Mouse (Mus musculus) testis, adult 2 months (tissue): Measurements from ENCODE around the gene Notch4. TPM values are rescaled to one million over a fixed set of nuclear protein-coding genes. Genes with fewer than 3 reads are reported as not detected.

Experiments used
- H3K27ac ChIP-seq: fragments of 200-500 bp; 2 replicates; pipeline ENCODE4 v1.5.1; 2012; ENCODE audit warnings: low read depth, low read length; ENCODE audit not compliant: control insufficient read depth, insufficient read depth
- H3K27me3 ChIP-seq: fragments of 200-500 bp; 2 replicates; pipeline ENCODE4 v1.6.1; 2012; ENCODE audit warnings: mild to moderate bottlenecking, low read length, moderate library complexity; ENCODE audit not compliant: control insufficient read depth, insufficient read depth
- H3K36me3 ChIP-seq: fragments of 200-500 bp; 2 replicates; pipeline ENCODE4 v1.6.1; 2012; ENCODE audit warnings: mild to moderate bottlenecking, low read length; ENCODE audit not compliant: control insufficient read depth, insufficient read depth
- H3K4me1 ChIP-seq: fragments of 200-500 bp; 2 replicates; pipeline ENCODE4 v1.6.1; 2012; ENCODE audit warnings: low read length; ENCODE audit not compliant: control insufficient read depth, insufficient read depth
- H3K4me3 ChIP-seq: fragments of 200-500 bp; 2 replicates; pipeline ENCODE4 v1.5.1; 2012; ENCODE audit warnings: low read depth, mild to moderate bottlenecking, low read length, moderate library complexity, mixed read lengths; ENCODE audit not compliant: control insufficient read depth
- CTCF ChIP-seq: fragments of 200-500 bp; IDR thresholded peaks from 2 replicates; pipeline ENCODE4 v1.5.1; 2012; ENCODE audit warnings: low read depth, mild to moderate bottlenecking, inconsistent platforms, low read length, moderate library complexity; ENCODE audit not compliant: control insufficient read depth, insufficient read depth, insufficient replicate concordance
- POLR2A ChIP-seq: fragments of 200-500 bp; IDR thresholded peaks from 2 replicates; pipeline ENCODE4 v1.6.1; 2012; ENCODE audit warnings: low read depth, mild to moderate bottlenecking, inconsistent platforms, low read length, moderate library complexity; ENCODE audit not compliant: control insufficient read depth
- polyA plus RNA-seq: library from polyadenylated mRNA; depleted of rRNA; stranded (reverse); fragments of >200 nt; gene quantifications from 2 replicates; pipeline ENCODE4 v1.2.3, GENCODE M21; 2012

The Notch4 gene
- polyA plus RNA-seq, 1 experiment: 7.2 TPM

DNA sequence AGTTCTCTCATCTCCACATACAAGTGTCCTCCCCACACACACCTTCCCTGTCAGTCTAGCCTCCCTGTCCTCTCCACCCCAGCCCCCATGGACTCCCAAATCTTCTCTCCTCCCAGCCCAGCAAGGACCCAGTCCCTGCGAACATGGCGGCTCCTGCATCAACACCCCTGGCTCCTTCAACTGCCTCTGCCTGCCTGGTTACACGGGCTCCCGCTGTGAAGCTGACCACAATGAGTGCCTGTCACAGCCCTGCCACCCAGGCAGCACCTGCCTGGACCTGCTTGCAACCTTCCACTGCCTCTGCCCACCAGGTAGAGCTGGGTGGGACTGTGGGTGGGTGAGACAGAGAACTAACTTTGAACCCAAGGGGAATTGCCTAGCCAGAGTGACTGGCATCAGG, 5.9 kb downstream of the Notch4 start:
- Histone ChIP-seq H3K27me3 (no peaks in the 10 kb centered on the region), H3K36me3 (no peaks in the 10 kb centered on the region), H3K4me3 (no peak overlapping the region), H3K4me1 (peaks cover 8% of the 10 kb centered on the region), H3K27ac (no peak overlapping the region)
- no peak for TF ChIP-seq CTCF
- no peak for TF ChIP-seq POLR2A

DNA sequence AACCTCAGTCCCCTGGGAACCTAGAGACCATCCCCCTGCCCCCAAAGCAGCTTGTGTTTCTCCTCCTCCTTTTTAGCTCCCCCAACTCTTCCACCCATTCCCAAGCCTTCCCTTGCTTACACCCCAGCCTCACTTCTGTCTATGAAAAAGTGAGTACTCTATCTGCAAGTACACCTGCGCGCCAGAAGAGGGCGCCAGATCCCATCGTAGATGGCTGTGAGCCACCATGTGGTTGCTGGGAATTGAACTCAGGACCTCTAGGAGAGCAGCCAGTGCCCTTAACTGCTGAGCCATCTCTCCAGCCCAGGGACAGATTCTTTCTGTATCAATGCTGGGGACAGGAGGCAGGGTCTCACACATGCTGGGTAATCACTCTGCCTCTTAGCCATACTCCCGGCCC, 7.8 kb downstream of the Notch4 start:
- Histone ChIP-seq H3K36me3 (no peaks in the 10 kb centered on the region), H3K4me1 (peaks cover 8% of the 10 kb centered on the region), H3K27me3 (no peaks in the 10 kb centered on the region), H3K4me3 (no peak overlapping the region), H3K27ac (no peak overlapping the region)
- TF ChIP-seq POLR2A: no peak
- TF ChIP-seq CTCF: peak; percentile 83

DNA sequence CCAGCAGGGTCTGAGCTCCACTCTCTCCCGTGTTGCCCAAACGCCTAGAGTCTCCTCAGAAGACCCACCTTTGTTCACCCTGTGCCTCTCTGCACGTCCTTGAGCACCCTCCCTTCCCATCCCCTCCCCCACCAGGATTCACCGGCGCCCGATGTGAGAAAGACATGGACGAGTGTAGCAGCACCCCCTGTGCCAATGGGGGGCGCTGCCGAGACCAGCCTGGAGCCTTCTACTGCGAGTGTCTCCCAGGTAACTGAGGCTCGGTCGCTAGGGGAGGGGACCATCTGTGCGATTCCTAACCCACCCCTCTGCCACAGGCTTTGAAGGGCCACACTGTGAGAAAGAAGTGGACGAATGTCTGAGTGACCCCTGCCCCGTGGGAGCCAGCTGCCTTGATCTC, 8.3 kb downstream of the Notch4 start:
- no peaks in the 10 kb centered on the region for H3K36me3 ChIP-seq
- H3K4me1 ChIP-seq: peaks cover 8% of the 10 kb centered on the region
- H3K4me3 ChIP-seq: no peak overlapping the region
- peak; percentile 45; the same call in 1 of the 2 replicates for TF ChIP-seq CTCF
- no peak for TF ChIP-seq POLR2A
- H3K27ac ChIP-seq: no peak overlapping the region
- no peaks in the 10 kb centered on the region for H3K27me3 ChIP-seq

DNA sequence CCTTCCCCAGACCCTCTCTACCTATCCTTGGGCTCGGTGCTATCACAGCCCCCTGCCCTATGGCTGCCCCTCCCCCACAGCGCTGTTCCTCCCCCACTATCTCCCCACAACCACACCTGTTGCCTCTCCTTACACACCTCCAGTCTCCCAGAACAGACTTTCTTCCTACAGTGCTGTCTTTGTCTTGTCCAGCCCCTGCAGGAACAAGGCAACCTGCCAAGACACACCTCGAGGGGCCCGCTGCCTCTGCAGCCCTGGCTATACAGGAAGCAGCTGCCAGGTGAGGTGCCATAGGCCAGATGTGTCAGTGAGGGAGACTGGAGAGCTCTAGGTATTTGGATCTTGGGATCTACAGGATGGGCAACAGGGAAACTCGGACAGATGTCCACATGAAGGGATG, 12.5 kb downstream of the Notch4 start:
- Histone ChIP-seq H3K36me3 (no peaks in the 10 kb centered on the region), H3K4me1 (peaks cover 8% of the 10 kb centered on the region), H3K4me3 (no peak overlapping the region), H3K27ac (no peak overlapping the region), H3K27me3 (no peaks in the 10 kb centered on the region)
- no peak for TF ChIP-seq CTCF
- no peak for TF ChIP-seq POLR2A

DNA sequence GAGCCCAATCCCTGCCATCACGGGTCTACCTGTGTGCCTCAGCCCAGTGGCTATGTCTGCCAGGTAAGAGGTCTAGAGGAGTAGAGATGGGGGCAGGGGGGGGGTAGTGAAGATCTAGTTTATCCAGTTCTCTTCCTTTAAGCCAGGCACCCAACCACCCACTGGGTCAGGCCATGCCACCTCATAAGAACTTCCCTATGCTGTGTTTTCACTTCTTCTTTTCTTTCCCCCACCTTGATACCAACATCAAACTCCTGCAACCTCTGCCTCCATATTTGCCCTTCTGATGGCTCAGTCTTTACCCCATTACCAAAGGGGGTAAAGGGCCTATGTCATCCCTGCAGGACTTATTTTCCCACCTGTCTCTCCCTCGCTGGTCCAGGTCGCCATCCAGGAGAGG, 14.0 kb downstream of the Notch4 start:
- Histone ChIP-seq H3K4me1 (no peaks in the 10 kb centered on the region), H3K36me3 (no peaks in the 10 kb centered on the region), H3K27me3 (no peaks in the 10 kb centered on the region), H3K27ac (no peak overlapping the region), H3K4me3 (no peak overlapping the region)
- TF ChIP-seq POLR2A (no peak), CTCF (no peak)

DNA sequence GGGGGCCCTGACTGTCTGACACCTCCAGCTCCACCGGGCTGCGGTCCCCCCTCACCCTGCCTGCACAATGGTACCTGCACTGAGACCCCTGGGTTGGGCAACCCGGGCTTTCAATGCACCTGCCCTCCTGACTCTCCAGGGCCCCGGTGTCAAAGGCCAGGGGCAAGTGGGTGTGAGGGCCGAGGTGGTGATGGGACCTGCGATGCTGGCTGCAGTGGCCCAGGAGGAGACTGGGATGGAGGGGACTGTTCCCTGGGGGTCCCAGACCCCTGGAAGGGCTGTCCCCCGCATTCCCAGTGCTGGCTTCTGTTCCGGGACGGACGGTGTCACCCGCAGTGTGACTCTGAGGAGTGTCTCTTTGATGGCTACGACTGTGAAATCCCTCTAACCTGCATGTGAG, 18.5 kb downstream of the Notch4 start:
- Histone ChIP-seq H3K36me3 (no peaks in the 10 kb centered on the region), H3K4me3 (no peak overlapping the region), H3K4me1 (peaks cover 22% of the 10 kb centered on the region), H3K27me3 (no peaks in the 10 kb centered on the region), H3K27ac (no peak overlapping the region)
- no peak for TF ChIP-seq CTCF

DNA sequence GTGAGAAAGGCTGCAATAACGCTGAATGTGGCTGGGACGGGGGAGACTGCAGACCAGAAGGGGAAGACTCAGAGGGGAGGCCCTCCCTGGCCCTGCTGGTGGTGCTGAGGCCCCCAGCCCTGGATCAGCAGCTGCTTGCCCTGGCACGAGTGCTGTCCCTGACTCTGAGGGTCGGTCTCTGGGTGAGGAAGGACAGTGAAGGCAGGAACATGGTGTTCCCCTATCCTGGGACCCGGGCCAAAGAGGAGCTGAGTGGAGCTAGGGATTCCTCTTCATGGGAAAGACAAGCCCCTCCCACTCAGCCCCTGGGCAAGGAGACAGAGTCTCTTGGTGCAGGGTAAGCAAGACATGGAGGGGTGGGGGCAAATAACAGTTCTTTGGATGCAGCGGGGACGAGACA, 19.3 kb downstream of the Notch4 start:
- no peaks in the 10 kb centered on the region for H3K36me3 ChIP-seq
- peak overlapping the region; percentile 63 for H3K27ac ChIP-seq
- peaks cover 30% of the 10 kb centered on the region for H3K4me1 ChIP-seq
- no peaks in the 10 kb centered on the region for H3K27me3 ChIP-seq
- H3K4me3 ChIP-seq: no peak overlapping the region
- TF ChIP-seq POLR2A (no peak), CTCF (no peak)

DNA sequence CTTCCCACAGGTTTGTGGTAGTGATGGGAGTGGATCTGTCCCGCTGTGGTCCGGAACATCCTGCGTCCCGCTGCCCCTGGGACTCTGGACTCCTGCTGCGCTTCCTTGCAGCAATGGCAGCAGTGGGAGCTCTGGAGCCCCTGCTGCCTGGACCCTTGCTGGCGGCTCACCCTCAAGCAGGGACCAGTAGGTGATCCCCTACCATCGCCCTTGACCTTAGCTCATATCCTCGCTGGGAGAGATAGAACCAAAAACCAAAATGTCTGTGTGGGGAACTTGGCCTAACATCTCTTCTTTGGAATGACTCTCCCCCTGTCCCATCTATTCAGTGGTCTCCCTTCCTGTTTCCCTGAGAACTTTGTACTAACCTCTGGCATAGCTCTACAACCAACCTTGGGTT, 19.8 kb downstream of the Notch4 start:
- no peak overlapping the region for H3K4me3 ChIP-seq
- TF ChIP-seq POLR2A: no peak
- TF ChIP-seq CTCF: no peak

More for the DNA sequence above, 19.8 kb downstream of the Notch4 start:
- peaks cover 33% of the 10 kb centered on the region for H3K4me1 ChIP-seq
- no peak overlapping the region for H3K27ac ChIP-seq
- H3K36me3 ChIP-seq: no peaks in the 10 kb centered on the region
- H3K27me3 ChIP-seq: no peaks in the 10 kb centered on the region
